ENCODE assay signal across 25 mouse cellular contexts in genomic region chr3:60025417-60025816, GRCm38 (mm10). TPM values are rescaled to one million over a fixed set of nuclear protein-coding genes. Genes with fewer than 3 reads are reported as not detected.
DNase-seq lines count a peak whose midpoint lies in the region; ATAC-seq and TF ChIP-seq lines count a peak whose summit lies in the region.
"Had no signal": no experiment of that assay in that cellular context is flagged by ENCODE, and none has a peak within 500 bp of the region (broad histone marks: within the 10 kb centered on the region; RNA-seq: fewer than 3 reads in every experiment).

TSS of gene Aadac (plus strand) at chr3:60025717.

- no peak for TF ChIP-seq CTCF in kidney, adult 2 months (conservative IDR thresholded peaks at IDR 0.05; ENCODE audit: insufficient read depth, insufficient read length, low read depth, low read length)
- TF ChIP-seq CTCF in liver, postnatal 0 days (IDR thresholded peaks at IDR 0.05; ENCODE audit: low read depth), result no peak

- no peak for TF ChIP-seq EP300 in liver, postnatal 0 days (IDR thresholded peaks at IDR 0.05; ENCODE audit: low read depth)

- no peaks in the 10 kb centered on the region for H3K36me3 ChIP-seq in kidney, adult 2 months (ENCODE audit: control insufficient read depth, insufficient read depth, low read length)
- no peaks in the 10 kb centered on the region for H3K36me3 ChIP-seq in intestine, embryonic 14.5 days (ENCODE audit: control insufficient read depth, insufficient read depth, low read length)
- no peaks in the 10 kb centered on the region for H3K36me3 ChIP-seq in liver, embryonic 11.5 days (ENCODE audit: control insufficient read depth, insufficient read depth, low read length)
- no peaks in the 10 kb centered on the region for H3K36me3 ChIP-seq in liver, postnatal 0 days (replicated peaks; ENCODE audit: insufficient read depth, low read length)
- no peaks in the 10 kb centered on the region for H3K36me3 ChIP-seq in hindbrain, embryonic 14.5 days (replicated peaks; ENCODE audit: control insufficient read depth, insufficient read depth)
- H3K36me3 ChIP-seq: embryonic facial prominence, embryonic 15.5 days; forebrain, embryonic 15.5 days; heart, embryonic 10.5 days; hindbrain, embryonic 15.5 days; limb, embryonic 10.5 days; midbrain, embryonic 10.5 days had no signal

- H3K27ac ChIP-seq in kidney, adult 2 months (ENCODE audit: insufficient read depth, low read depth, low read length), result no peak within 1 kb of the TSS
- H3K27ac ChIP-seq in intestine, embryonic 14.5 days (ENCODE audit: low read depth), result no peak within 1 kb of the TSS
- no peak within 1 kb of the TSS for H3K27ac ChIP-seq in liver, embryonic 11.5 days (ENCODE audit: low read depth, low read length)
- H3K27ac ChIP-seq in liver, postnatal 0 days (ENCODE audit: low read depth), result no peak within 1 kb of the TSS
- H3K27ac ChIP-seq in hindbrain, embryonic 14.5 days, result no peak within 1 kb of the TSS
- H3K27ac ChIP-seq: embryonic facial prominence, embryonic 15.5 days; forebrain, embryonic 15.5 days; heart, embryonic 10.5 days; hindbrain, embryonic 15.5 days; limb, embryonic 10.5 days; midbrain, embryonic 10.5 days had no signal

- WGBS in kidney, adult 2 months, result 75% methylated on average over 1 of the region's 1 CpGs
- 78% methylated on average over 1 of the region's 1 CpGs for WGBS in intestine, embryonic 14.5 days
- WGBS in liver, embryonic 11.5 days, result 63% methylated on average over 1 of the region's 1 CpGs
- 63% methylated on average over 1 of the region's 1 CpGs for WGBS in liver, postnatal 0 days (ENCODE audit: insufficient replicate concordance)
- whole genome bisulfite sequencing in hindbrain, embryonic 14.5 days, result 84% methylated on average over 1 of the region's 1 CpGs

- H3K4me1 ChIP-seq in kidney, adult 2 months (ENCODE audit: control insufficient read depth, insufficient read depth, low read length), result no peaks in the 10 kb centered on the region
- H3K4me1 ChIP-seq in intestine, embryonic 14.5 days (replicated peaks; ENCODE audit: control insufficient read depth, insufficient read depth, low read length), result no peaks in the 10 kb centered on the region
- H3K4me1 ChIP-seq in liver, embryonic 11.5 days (replicated peaks; ENCODE audit: control insufficient read depth, insufficient read depth, low read length), result no peaks in the 10 kb centered on the region
- no peaks in the 10 kb centered on the region for H3K4me1 ChIP-seq in liver, postnatal 0 days (ENCODE audit: insufficient read depth)
- no peaks in the 10 kb centered on the region for H3K4me1 ChIP-seq in hindbrain, embryonic 14.5 days (replicated peaks; ENCODE audit: control insufficient read depth, insufficient read depth, low read length)
- H3K4me1 ChIP-seq: embryonic facial prominence, embryonic 15.5 days; forebrain, embryonic 15.5 days; heart, embryonic 10.5 days; hindbrain, embryonic 15.5 days; limb, embryonic 10.5 days; midbrain, embryonic 10.5 days had no signal

- TF ChIP-seq POLR2A in kidney, adult 2 months (IDR thresholded peaks at IDR 0.05; ENCODE audit: low read depth, low read length), result no peak

- no peak for DNase-seq in kidney, adult 2 months
- DNase-seq in kidney, postnatal 14 days, result no peak
- DNase-seq in intestine, embryonic 14.5 days (ENCODE audit: low spot score), result no peak
- DNase-seq in liver, embryonic 11.5 days (ENCODE audit: low spot score), result no peak
- DNase-seq in liver, postnatal 0 days, result no peak
- no peak for DNase-seq in hindbrain, embryonic 14.5 days (ENCODE audit: low spot score)
- DNase-seq in cerebellum, adult 8-10 months, result no peak
- DNase-seq: cerebellum, adult 2 months; cerebellum, postnatal 36 days; gastrocnemius, postnatal 10 days; heart, postnatal 4 days; kidney, adult 8-10 months; lung, adult 18-20 months; lung, postnatal 10 days; thymus, adult 2 months; thymus, postnatal 4 days had no signal

- no peak within 1 kb of the TSS for H3K4me3 ChIP-seq in kidney, adult 2 months (ENCODE audit: insufficient read depth, low read depth, low read length)
- H3K4me3 ChIP-seq in intestine, embryonic 14.5 days (ENCODE audit: low read depth, low read length), result no peak within 1 kb of the TSS
- no peak within 1 kb of the TSS for H3K4me3 ChIP-seq in liver, embryonic 11.5 days (ENCODE audit: low read depth, low read length)
- H3K4me3 ChIP-seq in liver, postnatal 0 days (ENCODE audit: low read depth, low read length), result no peak within 1 kb of the TSS
- H3K4me3 ChIP-seq in hindbrain, embryonic 14.5 days (replicated peaks; ENCODE audit: low read length), result no peak within 1 kb of the TSS
- H3K4me3 ChIP-seq: embryonic facial prominence, embryonic 15.5 days; forebrain, embryonic 15.5 days; heart, embryonic 10.5 days; hindbrain, embryonic 15.5 days; limb, embryonic 10.5 days; midbrain, embryonic 10.5 days had no signal

- ATAC-seq in intestine, embryonic 14.5 days (replicated peaks; ENCODE audit: low FRiP score, low TSS enrichment, low read depth), result no peak
- ATAC-seq in liver, embryonic 11.5 days (replicated peaks; ENCODE audit: low FRiP score), result no peak
- ATAC-seq in liver, postnatal 0 days, result no peak
- no peak for ATAC-seq in hindbrain, embryonic 14.5 days (ENCODE audit: low FRiP score)
- ATAC-seq: forebrain, embryonic 15.5 days; midbrain, embryonic 16.5 days had no signal

- no peak within 1 kb of the TSS for H3K4me2 ChIP-seq in intestine, embryonic 14.5 days (ENCODE audit: low read length)
- H3K4me2 ChIP-seq in liver, embryonic 11.5 days, result no peak within 1 kb of the TSS
- no peak within 1 kb of the TSS for H3K4me2 ChIP-seq in liver, postnatal 0 days (ENCODE audit: low read depth, low read length)
- H3K4me2 ChIP-seq in hindbrain, embryonic 14.5 days (replicated peaks), result no peak within 1 kb of the TSS
- H3K4me2 ChIP-seq: embryonic facial prominence, embryonic 15.5 days; forebrain, embryonic 15.5 days; hindbrain, embryonic 15.5 days had no signal

- H3K9me3 ChIP-seq in intestine, embryonic 14.5 days (ENCODE audit: control insufficient read depth, low read length), result no peaks in the 10 kb centered on the region
- H3K9me3 ChIP-seq in liver, embryonic 11.5 days (ENCODE audit: control insufficient read depth, low read length), result no peaks in the 10 kb centered on the region
- no peaks in the 10 kb centered on the region for H3K9me3 ChIP-seq in liver, postnatal 0 days (ENCODE audit: low read length)
- no peaks in the 10 kb centered on the region for H3K9me3 ChIP-seq in hindbrain, embryonic 14.5 days (ENCODE audit: control insufficient read depth, low read length)
- H3K9me3 ChIP-seq: embryonic facial prominence, embryonic 15.5 days; forebrain, embryonic 15.5 days; heart, embryonic 10.5 days; hindbrain, embryonic 15.5 days; limb, embryonic 10.5 days; midbrain, embryonic 10.5 days had no signal

- no peaks in the 10 kb centered on the region for H3K27me3 ChIP-seq in kidney, adult 2 months (replicated peaks; ENCODE audit: control insufficient read depth, insufficient read depth, low read length)
- no peaks in the 10 kb centered on the region for H3K27me3 ChIP-seq in intestine, embryonic 14.5 days (replicated peaks; ENCODE audit: control insufficient read depth, insufficient read depth, low read length)
- no peaks in the 10 kb centered on the region for H3K27me3 ChIP-seq in liver, embryonic 11.5 days (replicated peaks; ENCODE audit: control insufficient read depth, insufficient read depth, low read length)
- H3K27me3 ChIP-seq in liver, postnatal 0 days (ENCODE audit: insufficient read depth, low read length), result no peaks in the 10 kb centered on the region
- no peaks in the 10 kb centered on the region for H3K27me3 ChIP-seq in hindbrain, embryonic 14.5 days (ENCODE audit: control insufficient read depth, insufficient read depth, low read length)
- H3K27me3 ChIP-seq: embryonic facial prominence, embryonic 15.5 days; forebrain, embryonic 15.5 days; hindbrain, embryonic 15.5 days had no signal

- H3K9ac ChIP-seq in intestine, embryonic 14.5 days (ENCODE audit: low read length), result no peak within 1 kb of the TSS
- H3K9ac ChIP-seq in liver, embryonic 11.5 days (ENCODE audit: low read depth, low read length), result no peak within 1 kb of the TSS
- H3K9ac ChIP-seq in liver, postnatal 0 days (replicated peaks), result no peak within 1 kb of the TSS
- H3K9ac ChIP-seq in hindbrain, embryonic 14.5 days, result no peak within 1 kb of the TSS
- H3K9ac ChIP-seq: embryonic facial prominence, embryonic 15.5 days; forebrain, embryonic 15.5 days; hindbrain, embryonic 15.5 days had no signal

RNA-seq across cellular contexts. Expression of gene Aadac, which starts in this region (rescaled TPM):
- 116 and 146 TPM in 2 replicates for polyA plus RNA-seq in kidney, adult 2 months (2012; rRNA removed)
- polyA plus RNA-seq in intestine, embryonic 14.5 days (2014; fragmentation: Nextera tagmentation; extraction: Ambion mirVana), result 12.8 and 22.1 TPM in 2 replicates
- 57.7 and 64.2 TPM in 2 replicates for polyA plus RNA-seq in liver, embryonic 11.5 days (2014; fragmentation: Nextera tagmentation; extraction: Ambion mirVana)
- 449 and 460 TPM in 2 replicates for polyA plus RNA-seq in liver, postnatal 0 days (2015; fragmentation: Nextera tagmentation; extraction: Ambion mirVana)
- not detected in 2 replicates for polyA plus RNA-seq in hindbrain, embryonic 14.5 days (2014; fragmentation: Nextera tagmentation; extraction: Ambion mirVana)
- polyA plus RNA-seq: cerebellum, adult 2 months; forebrain, embryonic 15.5 days; hindbrain, embryonic 15.5 days; limb, embryonic 10.5 days; midbrain, embryonic 10.5 days; midbrain, embryonic 16.5 days; neural tube, embryonic 14.5 days; stomach, embryonic 14.5 days had no signal

Comparison
In these comparisons a context has a peak if more than half of its experiments do, and no peak if none do; other contexts are left out.
1. RNA of gene Aadac (polyA plus RNA-seq): 449 to 460 TPM in liver, postnatal 0 days, 116 to 146 TPM in kidney, adult 2 months, 57.7 to 64.2 TPM in liver, embryonic 11.5 days and 12.8 to 22.1 TPM in intestine, embryonic 14.5 days; not detected in hindbrain, embryonic 14.5 days; every median in the first group is over 10 times any median in the second.